Mouse (Mus musculus) forebrain, embryonic 14.5 days (tissue): Measurements from ENCODE around the gene Cracr2b. TPM values are rescaled to one million over a fixed set of nuclear protein-coding genes. Genes with fewer than 3 reads are reported as not detected.
A peak's percentile ranks its signal among the peaks of the same experiment; 100 is the strongest.

ENCODE experiments used
- ATAC-seq: fragments of 200-750 bp; cut with Nextera tagmentation; 2 replicates; pipeline ENCODE4 v1.8.0; 2017; ENCODE audit warnings: mild to moderate bottlenecking, moderate library complexity
- DNase-seq: peaks from one replicate; pipeline ENCODE4 v3.0.0-alpha.2; 2015; ENCODE audit warnings: low spot score
- H3K27ac ChIP-seq: fragments of 300-500 bp; sonication (generic); 2 replicates; pipeline ENCODE4 v1.5.1; 2014; ENCODE audit warnings: low read depth, mild to moderate bottlenecking, control low read depth, low read length, moderate library complexity
- H3K27me3 ChIP-seq: fragments of 300-500 bp; sonication (generic); replicated peaks from 2 replicates; pipeline ENCODE4 v1.6.1; 2014; ENCODE audit warnings: low read length, control low read depth, mixed read lengths; ENCODE audit not compliant: control insufficient read depth, insufficient read depth
- H3K36me3 ChIP-seq: fragments of 300-500 bp; sonication (generic); 2 replicates; pipeline ENCODE4 v1.6.1; 2014; ENCODE audit warnings: low read length, control low read depth; ENCODE audit not compliant: control insufficient read depth, insufficient read depth
- H3K4me1 ChIP-seq: fragments of 300-500 bp; sonication (generic); 2 replicates; pipeline ENCODE4 v1.6.1; 2014; ENCODE audit warnings: antibody characterized with exemption, low read length, control low read depth; ENCODE audit not compliant: control insufficient read depth, insufficient read depth
- H3K4me2 ChIP-seq: fragments of 300-500 bp; sonication (generic); 2 replicates; pipeline ENCODE4 v1.6.1; 2014; ENCODE audit warnings: mild to moderate bottlenecking, control low read depth, low read length
- H3K4me3 ChIP-seq: fragments of 300-500 bp; sonication (generic); 2 replicates; pipeline ENCODE4 v1.5.1; 2014; ENCODE audit warnings: low read depth, low read length, control low read depth
- H3K9ac ChIP-seq: fragments of 300-500 bp; sonication (generic); 2 replicates; pipeline ENCODE4 v1.6.1; 2014; ENCODE audit warnings: mild to moderate bottlenecking, low read length, control low read depth, moderate library complexity
- H3K9me3 ChIP-seq: fragments of 300-500 bp; sonication (generic); replicated peaks from 2 replicates; pipeline ENCODE4 v1.6.1; 2016; ENCODE audit warnings: low read length, control low read depth, mixed read lengths; ENCODE audit not compliant: control insufficient read depth
- WGBS: fragments of 180-500 bp; shearing (Covaris S2); extraction: QIAGEN DNeasy Blood & Tissue Kit; methylation state at CpG from one replicate; pipeline ENCODE4 v1.1.7; 2014; 5-methylcytosine and 5-hydroxymethylcytosine counted together
- polyA plus RNA-seq: library from polyadenylated mRNA; unstranded; fragments of >200 nt; fragmentation: Nextera tagmentation; extraction: Ambion mirVana; gene quantifications from 2 replicates; pipeline ENCODE4 v1.2.1, GENCODE M21; 2014

The Cracr2b gene
- polyA plus RNA-seq, 1 experiment from 2014 or later: 3.0 TPM

DNA sequence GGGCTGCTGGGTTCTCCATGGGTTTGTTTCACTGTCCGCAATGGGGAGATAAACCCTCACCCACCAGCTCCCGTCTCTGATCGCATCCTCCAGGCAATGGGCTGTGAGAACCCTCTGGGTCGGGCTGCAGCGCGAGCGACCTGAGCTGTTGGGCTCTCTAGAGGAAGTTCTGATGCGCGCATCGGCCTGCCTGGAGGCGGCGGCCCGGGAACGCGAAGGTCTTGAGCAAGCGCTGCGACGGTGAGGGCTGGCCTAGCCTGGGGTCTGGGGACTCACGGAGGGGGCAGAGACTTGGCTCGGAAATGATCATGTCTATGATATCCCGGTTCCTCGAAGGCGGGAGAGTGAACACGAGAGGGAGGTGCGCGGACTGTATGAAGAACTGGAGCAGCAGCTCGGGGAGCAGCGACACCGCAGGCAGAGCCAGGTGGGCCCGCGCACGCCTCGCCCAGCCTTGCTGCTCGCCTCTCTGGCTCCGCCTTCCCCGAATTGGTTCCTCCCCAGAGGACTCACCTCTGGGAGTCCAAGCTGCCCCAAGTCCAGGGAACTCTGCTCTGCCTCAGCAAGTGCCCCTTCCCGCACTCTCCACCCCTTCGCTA lies 3.8 kb downstream of the Cracr2b start:
- Histone ChIP-seq H3K36me3 (peaks cover 5% of the 10 kb centered on the region; the same call in 1 of the 2 replicates), H3K4me2 (0 out of 2 replicates have a peak overlapping the region, but pooled peaks have one; percentile 26), H3K4me3 (0 out of 2 replicates have a peak overlapping the region, but pooled peaks have one; percentile 9), H3K27me3 (peaks cover 62% of the 10 kb centered on the region), H3K4me1 (peaks cover 20% of the 10 kb centered on the region), H3K9ac (0 out of 2 replicates have a peak overlapping the region, but pooled peaks have one; percentile 17), H3K27ac (no peak overlapping the region), H3K9me3 (no peaks in the 10 kb centered on the region)
- DNase-seq (no peak), ATAC-seq (no peak)
- 4% methylated on average over 33 of the region's 38 CpGs for WGBS

DNA sequence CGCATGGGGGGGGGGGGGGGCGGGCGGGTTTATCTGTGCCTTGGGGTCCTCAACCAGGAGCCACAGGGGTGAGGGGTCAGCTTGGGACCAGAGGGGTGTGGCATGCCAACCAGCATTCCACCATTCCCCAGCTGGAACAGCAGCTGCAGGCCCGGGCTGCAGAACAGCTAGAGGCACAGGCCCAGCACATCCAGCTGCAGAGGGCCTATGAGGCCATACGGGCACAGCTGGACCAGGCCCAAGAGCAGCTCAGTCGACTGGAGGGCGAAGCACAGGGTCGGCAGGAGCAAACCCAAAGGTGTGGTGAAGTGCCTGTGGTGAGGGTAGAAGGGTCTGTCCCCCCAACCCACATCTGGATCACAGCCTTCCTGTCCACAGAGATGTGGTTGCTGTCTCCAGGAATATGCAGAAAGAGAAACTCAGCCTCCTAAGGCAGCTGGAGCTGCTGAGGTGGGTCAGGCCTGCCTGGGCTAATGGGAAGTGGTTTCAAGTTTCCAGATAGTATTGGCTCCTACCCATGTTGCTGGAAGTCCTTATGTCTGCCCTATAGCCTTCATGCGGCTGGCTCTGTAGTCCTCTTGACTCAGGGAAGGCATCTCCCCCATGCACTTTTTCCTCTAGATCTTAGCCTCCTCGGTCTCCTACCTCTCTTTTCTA lies 4.6 kb downstream of the Cracr2b start:
- Histone ChIP-seq H3K9me3 (no peaks in the 10 kb centered on the region), H3K4me2 (no peak overlapping the region), H3K4me1 (peaks cover 20% of the 10 kb centered on the region), H3K27ac (no peak overlapping the region), H3K36me3 (peaks cover 9% of the 10 kb centered on the region), H3K4me3 (no peak overlapping the region), H3K27me3 (peaks cover 61% of the 10 kb centered on the region), H3K9ac (no peak overlapping the region)
- DNase-seq (no peak), ATAC-seq (no peak)
- WGBS: 35% methylated on average over 10 of the region's 10 CpGs

DNA sequence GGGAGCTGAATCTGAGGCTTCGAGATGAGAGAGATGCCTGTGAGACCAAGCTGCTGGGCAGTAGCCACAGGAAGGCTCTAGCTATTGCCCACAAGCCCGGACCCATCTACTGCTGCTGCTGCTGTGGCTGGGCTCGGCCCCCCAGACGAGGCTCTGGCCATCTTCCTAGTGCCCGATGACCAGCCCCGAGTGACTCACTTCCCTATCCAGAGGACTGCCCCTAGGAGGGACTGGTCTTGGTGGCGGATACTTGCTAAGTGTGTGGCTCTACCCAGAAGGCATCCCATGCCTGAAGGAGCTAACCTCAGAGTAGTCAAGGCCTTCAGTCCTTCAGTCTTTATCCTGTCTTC lies 5.1 kb downstream of the Cracr2b start:
- H3K27ac ChIP-seq: no peak overlapping the region
- H3K9me3 ChIP-seq: no peaks in the 10 kb centered on the region
- ATAC-seq (no peak), DNase-seq (no peak)
- 79% methylated on average over 7 of the region's 7 CpGs for WGBS
- peaks cover 20% of the 10 kb centered on the region for H3K4me1 ChIP-seq
- peaks cover 56% of the 10 kb centered on the region for H3K27me3 ChIP-seq
- H3K4me3 ChIP-seq: no peak overlapping the region
- peaks cover 13% of the 10 kb centered on the region for H3K36me3 ChIP-seq
- no peak overlapping the region for H3K9ac ChIP-seq
- H3K4me2 ChIP-seq: no peak overlapping the region

DNA sequence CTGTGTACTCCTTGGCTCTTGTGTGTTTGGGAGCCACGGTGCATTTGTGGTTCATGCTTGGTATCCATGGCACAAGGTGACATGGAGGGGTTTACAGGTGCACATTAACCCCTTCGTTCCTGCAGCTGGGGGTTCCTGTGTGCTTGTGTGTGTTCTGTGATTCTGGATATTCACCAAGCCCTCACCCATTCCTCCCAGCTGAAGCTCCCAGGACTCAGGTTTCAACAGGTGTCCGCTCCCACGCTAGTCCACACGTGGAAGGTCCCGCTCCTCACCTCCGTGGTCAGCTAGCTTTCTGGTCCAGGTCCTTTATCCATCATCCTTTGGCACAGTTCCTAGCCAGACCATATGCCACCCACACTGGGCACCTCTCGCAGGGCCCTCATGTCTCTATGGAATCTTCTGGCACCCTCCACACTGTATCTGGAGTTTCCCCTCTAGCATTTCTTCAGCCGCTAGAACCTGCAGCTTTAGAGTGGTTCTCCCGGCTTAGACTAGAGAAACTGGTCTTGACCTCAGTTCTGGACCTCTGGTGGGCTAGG lies 5.8 kb downstream of the Cracr2b start:
- Histone ChIP-seq H3K4me1 (peaks cover 17% of the 10 kb centered on the region), H3K9ac (peak overlapping the region; percentile 75; the same call in 1 of the 2 replicates), H3K36me3 (peaks cover 19% of the 10 kb centered on the region), H3K4me3 (peak overlapping the region; percentile 57), H3K9me3 (no peaks in the 10 kb centered on the region), H3K27ac (no peak overlapping the region), H3K4me2 (peak overlapping the region; percentile 75), H3K27me3 (peaks cover 49% of the 10 kb centered on the region)
- 61% methylated on average over 10 of the region's 10 CpGs for WGBS
- ATAC-seq: no peak
- DNase-seq: no peak

DNA sequence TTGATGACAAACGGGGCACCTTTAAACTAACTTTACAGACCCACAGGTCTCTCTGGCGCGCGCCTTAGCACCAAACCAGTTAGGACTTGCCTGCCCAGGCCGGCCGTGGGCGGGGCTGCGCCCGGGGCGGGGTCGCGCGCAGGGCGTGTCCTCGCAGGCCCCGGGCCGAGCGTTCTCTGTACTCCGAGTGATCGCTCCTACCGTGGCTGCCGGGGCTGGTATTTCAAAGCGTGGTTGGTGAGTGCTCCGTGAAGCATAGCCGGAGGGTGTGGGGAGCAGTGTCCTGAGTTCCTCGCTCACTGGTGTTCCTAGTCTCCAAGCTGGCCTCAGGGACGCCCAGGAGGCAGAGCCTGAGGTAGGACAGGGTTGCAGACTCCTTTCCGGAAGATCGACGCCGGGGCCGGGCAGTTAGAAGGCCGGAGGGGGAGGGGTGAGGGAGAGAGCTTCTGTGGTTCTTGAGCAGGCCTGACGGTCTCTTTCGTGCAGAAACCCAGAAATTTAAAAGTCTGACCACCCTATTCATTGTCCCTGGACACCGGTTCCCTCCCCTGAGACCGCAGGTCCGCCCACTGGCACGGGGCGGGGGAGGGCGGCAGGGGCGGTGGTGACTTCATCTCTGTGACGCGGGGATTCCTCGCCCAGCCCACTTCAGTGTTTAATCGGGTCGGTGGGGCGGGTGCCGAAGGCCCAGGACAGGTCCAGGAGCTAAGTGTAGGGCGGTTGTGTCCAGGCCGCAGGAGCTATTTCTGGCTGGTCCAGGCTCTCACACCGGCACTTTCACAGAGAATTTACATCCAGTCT lies 6.5 kb downstream of the Cracr2b start, which contains the start of gene Cd151:
Gene Cd151, plus strand, starts transcription at position 163 of the 801 bp plus-strand sequence.
- Histone ChIP-seq H3K36me3 (peaks cover 25% of the 10 kb centered on the region), H3K9me3 (no peaks in the 10 kb centered on the region), H3K4me1 (peaks cover 17% of the 10 kb centered on the region), H3K27ac (peak within 1 kb of the TSS; percentile 85), H3K4me2 (peak within 1 kb of the TSS; percentile 75), H3K27me3 (peaks cover 42% of the 10 kb centered on the region), H3K4me3 (peak within 1 kb of the TSS; percentile 57), H3K9ac (peak within 1 kb of the TSS; percentile 75)
- ATAC-seq (peak; percentile 68), DNase-seq (peak; percentile 75)
- under 1% methylated on average over 52 of the region's 52 CpGs for WGBS

DNA sequence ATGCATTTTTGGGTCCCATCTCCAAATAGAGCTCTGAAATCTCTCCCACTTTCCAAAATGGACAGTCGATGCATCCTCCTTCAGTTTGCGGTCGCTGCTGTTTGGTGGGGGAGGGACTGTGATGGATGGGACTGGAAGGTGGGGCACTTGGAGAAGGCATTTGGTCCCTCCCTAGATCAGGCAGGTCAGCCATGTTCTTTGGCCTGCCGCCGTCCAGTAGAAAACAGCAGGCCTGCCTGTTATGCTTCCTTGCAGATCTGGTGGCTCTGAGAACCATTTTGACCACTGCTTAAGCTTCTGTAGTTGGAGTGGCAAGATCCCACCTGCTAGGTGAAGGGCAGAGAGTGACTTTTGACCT lies 7.2 kb downstream of the Cracr2b start:
- Histone ChIP-seq H3K27ac (peak overlapping the region; percentile 85), H3K4me3 (peak overlapping the region; percentile 57), H3K9ac (peak overlapping the region; percentile 75), H3K36me3 (peaks cover 31% of the 10 kb centered on the region), H3K4me2 (peak overlapping the region; percentile 75), H3K4me1 (peaks cover 17% of the 10 kb centered on the region), H3K27me3 (peaks cover 34% of the 10 kb centered on the region), H3K9me3 (no peaks in the 10 kb centered on the region)
- WGBS: 31% methylated on average over 5 of the region's 5 CpGs
- DNase-seq: no peak
- ATAC-seq: peak; percentile 14

DNA sequence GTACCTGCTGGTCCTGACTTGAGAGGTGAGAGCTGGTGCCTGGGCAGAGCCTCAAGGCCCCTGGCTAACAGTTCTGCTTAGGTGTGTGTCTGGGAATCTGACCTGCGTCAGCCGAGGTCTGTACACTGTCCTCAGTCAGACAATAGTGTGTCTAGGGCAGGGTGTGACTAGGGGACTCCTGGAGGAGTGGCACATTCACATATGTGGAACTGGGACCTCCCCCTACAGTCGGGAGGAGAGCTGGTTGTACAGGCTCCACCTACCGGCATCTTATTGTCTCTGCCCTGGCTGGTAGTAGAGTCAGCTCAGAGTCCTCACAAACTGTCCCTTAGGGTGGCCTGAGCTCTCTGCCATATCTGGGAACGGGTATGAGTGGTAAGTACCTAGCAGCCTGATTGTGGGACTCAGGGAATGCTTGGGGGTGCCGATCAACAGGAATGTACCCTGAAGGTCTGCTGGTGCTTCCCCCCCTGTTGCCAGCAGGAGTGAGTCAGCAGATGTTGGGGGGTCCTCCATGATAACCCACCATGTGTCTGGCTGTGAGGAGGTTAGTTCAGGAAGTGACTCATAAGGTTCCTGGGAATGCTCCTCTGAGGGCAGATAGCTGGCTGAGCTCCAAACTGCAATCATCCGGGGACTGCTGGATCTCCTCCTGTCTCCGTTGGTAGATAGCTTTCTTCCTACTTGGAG lies 7.8 kb downstream of the Cracr2b start:
- peak overlapping the region; percentile 75 for H3K4me2 ChIP-seq
- ATAC-seq (peak; percentile 76), DNase-seq (peak; percentile 85)
- H3K9me3 ChIP-seq: no peaks in the 10 kb centered on the region
- H3K9ac ChIP-seq: peak overlapping the region; percentile 75
- H3K4me1 ChIP-seq: peaks cover 17% of the 10 kb centered on the region
- peaks cover 31% of the 10 kb centered on the region for H3K36me3 ChIP-seq
- 20% methylated on average over 8 of the region's 8 CpGs for WGBS
- peaks cover 29% of the 10 kb centered on the region for H3K27me3 ChIP-seq
- H3K4me3 ChIP-seq: peak overlapping the region; percentile 57
- peak overlapping the region; percentile 85 for H3K27ac ChIP-seq

DNA sequence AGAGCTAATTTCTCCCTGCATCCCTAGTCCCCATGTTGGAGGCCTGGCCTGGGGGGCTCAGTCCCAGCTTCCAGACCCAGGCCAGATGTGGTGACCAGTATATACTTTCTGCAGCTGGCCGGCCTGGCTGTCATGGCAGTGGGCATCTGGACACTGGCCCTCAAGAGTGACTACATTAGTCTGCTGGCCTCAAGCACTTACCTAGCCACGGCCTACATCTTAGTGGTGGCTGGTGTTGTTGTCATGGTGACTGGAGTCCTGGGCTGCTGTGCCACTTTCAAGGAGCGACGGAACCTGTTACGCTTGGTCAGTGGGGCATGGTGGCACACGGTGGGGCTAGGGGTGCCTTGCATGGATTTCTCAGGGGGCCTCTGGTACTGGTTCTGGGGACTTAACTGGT lies 8.5 kb downstream of the Cracr2b start:
- Histone ChIP-seq H3K4me2 (peak overlapping the region; percentile 75), H3K4me3 (peak overlapping the region; percentile 57), H3K27me3 (peaks cover 22% of the 10 kb centered on the region), H3K9me3 (no peaks in the 10 kb centered on the region), H3K9ac (peak overlapping the region; percentile 75), H3K36me3 (peaks cover 31% of the 10 kb centered on the region), H3K27ac (peak overlapping the region; percentile 85; the same call in 1 of the 2 replicates), H3K4me1 (peaks cover 24% of the 10 kb centered on the region)
- ATAC-seq (no peak), DNase-seq (no peak)
- WGBS: 81% methylated on average over 6 of the region's 6 CpGs
